Mouse (Mus musculus) embryonic facial prominence, embryonic 11.5 days (tissue): ENCODE measurements around the gene Sgce. TPM values are rescaled to one million over a fixed set of nuclear protein-coding genes. Genes with fewer than 3 reads are reported as not detected.

Experiments
- ATAC-seq: fragments of 200-750 bp; cut with Nextera tagmentation; replicated peaks from 2 replicates; pipeline ENCODE4 v1.8.0; 2017; ENCODE audit warnings: low read depth; ENCODE audit not compliant: insufficient number of reproducible peaks, low FRiP score, low TSS enrichment
- DNase-seq: peaks from one replicate; pipeline ENCODE4 v3.0.0-alpha.2; 2015; ENCODE audit warnings: low spot score
- H3K27ac ChIP-seq: fragments of 300-500 bp; sonication (generic); replicated peaks from 2 replicates; pipeline ENCODE4 v1.5.1; 2014; ENCODE audit warnings: mild to moderate bottlenecking, low read depth, low read length, control low read depth
- H3K27me3 ChIP-seq: fragments of 300-500 bp; sonication (generic); 2 replicates; pipeline ENCODE4 v1.6.1; 2014; ENCODE audit warnings: mild to moderate bottlenecking, low read length, moderate library complexity, mixed read lengths; ENCODE audit not compliant: control insufficient read depth, insufficient read depth
- H3K36me3 ChIP-seq: fragments of 300-500 bp; sonication (generic); replicated peaks from 2 replicates; pipeline ENCODE4 v1.6.1; 2014; ENCODE audit warnings: low read depth, mild to moderate bottlenecking, low read length, moderate library complexity, mixed read lengths; ENCODE audit not compliant: control insufficient read depth, insufficient read depth
- H3K4me1 ChIP-seq: fragments of 300-500 bp; sonication (generic); 2 replicates; pipeline ENCODE4 v1.6.1; 2014; ENCODE audit warnings: low read length, mixed read lengths; ENCODE audit not compliant: control insufficient read depth, insufficient read depth
- H3K4me2 ChIP-seq: fragments of 300-500 bp; sonication (generic); 2 replicates; pipeline ENCODE4 v1.6.1; 2014; ENCODE audit warnings: low read depth, mild to moderate bottlenecking, control low read depth, low read length, moderate library complexity
- H3K4me3 ChIP-seq: fragments of 300-500 bp; sonication (generic); 2 replicates; pipeline ENCODE4 v1.5.1; 2014; ENCODE audit warnings: low read depth, low read length, control low read depth
- H3K9ac ChIP-seq: fragments of 300-500 bp; sonication (generic); replicated peaks from 2 replicates; pipeline ENCODE4 v1.6.1; 2014; ENCODE audit warnings: mild to moderate bottlenecking, control low read depth, low read length
- H3K9me3 ChIP-seq: fragments of 300-500 bp; sonication (generic); replicated peaks from 2 replicates; pipeline ENCODE4 v1.6.1; 2016; ENCODE audit warnings: mild to moderate bottlenecking, low read length, inconsistent platforms, mixed read lengths; ENCODE audit not compliant: control insufficient read depth
- WGBS: fragments of 180-500 bp; shearing (Covaris S2); extraction: QIAGEN DNeasy Blood & Tissue Kit; methylation state at CpG from one replicate; pipeline ENCODE4 v1.1.7; 2014; 5-methylcytosine and 5-hydroxymethylcytosine counted together
- polyA plus RNA-seq: library from polyadenylated mRNA; unstranded; fragments of >200 nt; fragmentation: Nextera tagmentation; extraction: Ambion mirVana; gene quantifications from 2 replicates; pipeline ENCODE4 v1.2.1, GENCODE M21; 2014

Sgce gene
- polyA plus RNA-seq, 1 experiment from 2014 or later = 51.1 TPM

DNA sequence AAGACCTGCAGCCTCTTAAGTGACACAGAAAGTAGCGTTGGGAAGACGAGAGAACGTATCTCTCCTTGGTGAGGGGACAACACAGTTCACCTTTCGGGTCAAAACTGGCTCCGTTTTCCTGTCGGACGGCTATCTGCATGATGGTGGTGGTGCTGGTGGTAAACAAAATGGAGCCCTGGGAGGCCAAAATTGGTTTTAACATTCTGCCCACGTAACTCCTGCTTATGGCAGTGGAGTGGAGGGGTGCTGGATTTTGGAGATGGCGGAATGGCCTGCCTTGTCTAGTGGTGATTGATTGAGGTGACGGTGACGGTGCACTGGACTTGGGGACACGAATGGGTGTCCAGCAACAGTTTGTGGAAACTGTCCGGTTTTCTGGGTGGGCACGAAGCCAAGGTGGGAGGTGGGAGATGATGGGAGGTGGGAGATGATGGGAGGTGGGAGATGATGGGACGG, 1.5 kb upstream of the Sgce start:
- ATAC-seq (peak; percentile 20; the same call in 1 of the 2 replicates), DNase-seq (peak; percentile 42)
- H3K9me3 ChIP-seq = peaks cover 6% of the 10 kb centered on the region
- peak overlapping the region; percentile 52; the same call in 1 of the 2 replicates for H3K27ac ChIP-seq
- H3K4me2 ChIP-seq = peak overlapping the region; percentile 44
- peak overlapping the region; percentile 57 for H3K9ac ChIP-seq
- H3K4me1 ChIP-seq = no peaks in the 10 kb centered on the region
- peak overlapping the region; percentile 49 for H3K4me3 ChIP-seq
- H3K27me3 ChIP-seq = no peaks in the 10 kb centered on the region
- 45% methylated on average over 15 of the region's 15 CpGs for WGBS
- H3K36me3 ChIP-seq = no peaks in the 10 kb centered on the region

GRCm38 (mm10) chr6:4747677-4748505, 884 bp upstream of the Sgce start:
- no peaks in the 10 kb centered on the region for H3K36me3 ChIP-seq
- DNase-seq (peak; percentile 72), ATAC-seq (no peak)
- H3K4me1 ChIP-seq = no peaks in the 10 kb centered on the region
- peak overlapping the region; percentile 49 for H3K4me3 ChIP-seq
- 50% methylated on average over 71 of the region's 71 CpGs for WGBS
- H3K4me2 ChIP-seq = peak overlapping the region; percentile 44
- peaks cover 6% of the 10 kb centered on the region for H3K9me3 ChIP-seq
- peak overlapping the region; percentile 52; the same call in 1 of the 2 replicates for H3K27ac ChIP-seq
- no peaks in the 10 kb centered on the region for H3K27me3 ChIP-seq
- H3K9ac ChIP-seq = peak overlapping the region; percentile 57

GRCm38 (mm10) chr6:4746036-4746695, 841 bp downstream of the Sgce start:
- peak overlapping the region; percentile 80 for H3K27ac ChIP-seq
- H3K9me3 ChIP-seq = peaks cover 6% of the 10 kb centered on the region
- no peaks in the 10 kb centered on the region for H3K4me1 ChIP-seq
- WGBS = 47% methylated on average over 22 of the region's 22 CpGs
- ATAC-seq = no peak
- H3K4me3 ChIP-seq = peak overlapping the region; percentile 49
- peak; percentile 81 for DNase-seq
- peak overlapping the region; percentile 79 for H3K9ac ChIP-seq
- peak overlapping the region; percentile 52 for H3K4me2 ChIP-seq
- H3K27me3 ChIP-seq = no peaks in the 10 kb centered on the region
- no peaks in the 10 kb centered on the region for H3K36me3 ChIP-seq

DNA sequence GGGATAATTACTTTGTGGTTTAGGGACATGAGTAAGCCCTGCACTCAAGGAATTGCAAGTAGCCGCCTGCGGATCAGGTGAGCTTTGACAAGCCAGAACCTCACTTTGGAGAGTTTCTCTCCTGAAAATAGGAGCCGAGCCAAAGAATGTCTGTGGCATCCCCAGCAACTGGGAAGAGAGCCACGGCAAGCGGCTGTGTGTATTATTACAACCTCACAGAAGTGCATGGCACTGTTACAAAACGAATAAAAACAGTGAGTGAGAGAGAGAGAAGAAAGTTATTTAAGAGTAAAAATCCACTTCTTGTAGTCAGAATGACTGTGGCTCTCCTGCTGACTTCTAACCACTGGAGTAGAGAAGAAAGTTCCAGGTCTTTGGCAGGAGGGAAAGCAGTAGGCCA, 6.5 kb downstream of the Sgce start:
- Histone ChIP-seq H3K4me2 (no peak overlapping the region), H3K9me3 (no peaks in the 10 kb centered on the region), H3K9ac (no peak overlapping the region), H3K4me1 (no peaks in the 10 kb centered on the region), H3K27ac (no peak overlapping the region), H3K36me3 (no peaks in the 10 kb centered on the region), H3K27me3 (no peaks in the 10 kb centered on the region), H3K4me3 (no peak overlapping the region)
- ATAC-seq = no peak
- DNase-seq = peak; percentile 33
- 23% methylated on average over 6 of the region's 6 CpGs for WGBS

GRCm38 (mm10) chr6:4739522-4740355, 7.3 kb downstream of the Sgce start:
- Histone ChIP-seq H3K27me3 (no peaks in the 10 kb centered on the region), H3K4me1 (no peaks in the 10 kb centered on the region), H3K27ac (no peak overlapping the region), H3K9ac (no peak overlapping the region), H3K9me3 (no peaks in the 10 kb centered on the region), H3K4me3 (no peak overlapping the region), H3K36me3 (no peaks in the 10 kb centered on the region), H3K4me2 (no peak overlapping the region)
- DNase-seq = peak; percentile 45
- no peak for ATAC-seq
- WGBS = 13% methylated on average over 13 of the region's 13 CpGs

- no peaks in the 10 kb centered on the region for H3K4me1 ChIP-seq
- DNase-seq (no peak), ATAC-seq (no peak)
- H3K27me3 ChIP-seq = no peaks in the 10 kb centered on the region
- WGBS = 12% methylated on average over 2 of the region's 2 CpGs
- H3K4me2 ChIP-seq = no peak overlapping the region
- H3K27ac ChIP-seq = no peak overlapping the region
- no peaks in the 10 kb centered on the region for H3K36me3 ChIP-seq
- no peaks in the 10 kb centered on the region for H3K9me3 ChIP-seq
- no peak overlapping the region for H3K4me3 ChIP-seq
- H3K9ac ChIP-seq = no peak overlapping the region
Observed at GRCm38 (mm10) chr6:4738717-4739116, 8.3 kb downstream of the Sgce start.

DNA sequence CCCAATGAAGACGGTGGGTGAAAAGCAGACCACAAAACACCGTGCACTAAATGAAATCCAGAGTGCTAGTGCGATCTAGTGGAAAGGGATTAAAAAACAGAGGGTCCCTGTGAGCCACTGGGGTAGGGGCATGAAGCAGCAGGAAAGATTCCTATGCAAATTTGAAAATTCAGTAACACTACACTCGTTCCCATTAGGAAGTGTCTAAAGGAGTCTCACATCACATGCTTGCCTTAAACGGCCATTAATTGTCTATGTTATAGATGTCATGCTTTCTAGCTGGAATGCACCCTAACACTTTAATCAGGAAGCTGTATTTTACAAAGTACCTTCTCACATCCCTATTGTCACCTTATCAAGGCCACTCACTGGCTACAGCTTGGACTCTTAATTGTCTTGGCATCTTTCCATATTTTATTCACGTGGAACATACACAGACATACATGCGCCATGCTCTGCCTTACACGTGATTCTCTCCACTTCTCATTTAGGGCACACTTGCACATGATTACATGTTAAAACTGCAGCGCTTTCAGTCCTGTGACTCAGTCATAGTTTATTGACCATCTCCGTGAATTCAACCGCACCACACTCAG, 8.9 kb downstream of the Sgce start:
- H3K4me1 ChIP-seq = no peaks in the 10 kb centered on the region
- 35% methylated on average over 11 of the region's 11 CpGs for WGBS

More for the DNA sequence above, 8.9 kb downstream of the Sgce start:
- no peaks in the 10 kb centered on the region for H3K27me3 ChIP-seq
- no peak overlapping the region for H3K4me2 ChIP-seq
- DNase-seq (peak; percentile 32), ATAC-seq (no peak)
- H3K9me3 ChIP-seq = no peaks in the 10 kb centered on the region
- no peak overlapping the region for H3K4me3 ChIP-seq
- H3K9ac ChIP-seq = no peak overlapping the region
- no peaks in the 10 kb centered on the region for H3K36me3 ChIP-seq
- no peak overlapping the region for H3K27ac ChIP-seq
